ENCODE assay signal across 22 mouse cellular contexts in genomic region chr3:102149941-102150340, GRCm38 (mm10). TPM values are rescaled to one million over a fixed set of nuclear protein-coding genes. Genes with fewer than 3 reads are reported as not detected.
DNase-seq lines count a peak whose midpoint lies in the region; ATAC-seq lines count a peak whose summit lies in the region.
"Had no signal": no experiment of that assay in that cellular context is flagged by ENCODE, and none has a peak within 500 bp of the region (broad histone marks: within the 10 kb centered on the region; RNA-seq: fewer than 3 reads in every experiment).

No protein-coding gene starts in this region.

- no peak for DNase-seq in kidney, postnatal 10 days
- DNase-seq in NIH3T3 (ENCODE audit: low read depth), result peak; percentile 65
- DNase-seq in embryo, embryonic 11 days, result peak; percentile 56
- DNase-seq in limb, embryonic 11.5 days (ENCODE audit: low spot score), result peak; percentile 34
- DNase-seq in gastrocnemius, adult 8-10 months (ENCODE audit: low spot score in 2 of 2), result no peak
- DNase-seq in T-cell, adult 2 months (ENCODE audit: low spot score), result no peak
- DNase-seq in c-Kit-positive CD71-positive TER-119-positive erythroid progenitor cells, embryonic 14.5 days (ENCODE audit: low spot score), result no peak
- DNase-seq: adrenal gland, postnatal 14 days; cerebellum, adult 9-11 months; heart, postnatal 4 days; kidney, adult 9 months; kidney, postnatal 4 days; left cerebral cortex, postnatal 4 days; lung, adult 18-20 months; right cerebral cortex, postnatal 14 days; thymus, adult 2 months had no signal

- H3K27me3 ChIP-seq in kidney, embryonic 15.5 days, result no peaks in the 10 kb centered on the region
- H3K27me3 ChIP-seq in limb, embryonic 11.5 days (ENCODE audit: control insufficient read depth, insufficient read depth, low read length), result no peaks in the 10 kb centered on the region
- H3K27me3 ChIP-seq: intestine, embryonic 15.5 days; liver, embryonic 12.5 days had no signal

- H3K36me3 ChIP-seq in kidney, embryonic 15.5 days, result no peaks in the 10 kb centered on the region
- no peaks in the 10 kb centered on the region for H3K36me3 ChIP-seq in limb, embryonic 11.5 days (ENCODE audit: control insufficient read depth, insufficient read depth, low read length)
- H3K36me3 ChIP-seq: intestine, embryonic 15.5 days; midbrain, embryonic 12.5 days had no signal

- no peak overlapping the region for H3K9ac ChIP-seq in kidney, embryonic 15.5 days
- no peak overlapping the region for H3K9ac ChIP-seq in limb, embryonic 11.5 days (ENCODE audit: low read length)
- H3K9ac ChIP-seq: intestine, embryonic 15.5 days; liver, embryonic 12.5 days; midbrain, embryonic 12.5 days had no signal

- H3K4me1 ChIP-seq in kidney, embryonic 15.5 days, result peaks cover 58% of the 10 kb centered on the region
- H3K4me1 ChIP-seq in limb, embryonic 11.5 days (ENCODE audit: control insufficient read depth, insufficient read depth, low read length), result peaks cover 13% of the 10 kb centered on the region; the same call in 1 of the 2 replicates

- 16% methylated on average over 7 of the region's 7 CpGs for WGBS in kidney, embryonic 15.5 days
- WGBS in limb, embryonic 11.5 days, result 6% methylated on average over 7 of the region's 7 CpGs

- H3K27ac ChIP-seq in kidney, embryonic 15.5 days, result 0 out of 2 replicates have a peak overlapping the region, but pooled peaks have one; percentile 5
- H3K27ac ChIP-seq in limb, embryonic 11.5 days (replicated peaks; ENCODE audit: low read depth, low read length), result no peak overlapping the region
- H3K27ac ChIP-seq: intestine, embryonic 15.5 days; liver, embryonic 12.5 days; midbrain, embryonic 12.5 days; stomach, postnatal 0 days had no signal

- ATAC-seq in kidney, embryonic 15.5 days (replicated peaks; ENCODE audit: low FRiP score), result no peak
- ATAC-seq in limb, embryonic 11.5 days (ENCODE audit: insufficient number of reproducible peaks, low FRiP score, low TSS enrichment, low read depth), result no peak
- ATAC-seq: hindbrain, embryonic 16.5 days; intestine, embryonic 15.5 days; liver, embryonic 12.5 days had no signal

- no peak overlapping the region for H3K4me2 ChIP-seq in kidney, embryonic 15.5 days
- no peak overlapping the region for H3K4me2 ChIP-seq in limb, embryonic 11.5 days (ENCODE audit: low read depth, severe bottlenecking)
- H3K4me2 ChIP-seq: intestine, embryonic 15.5 days; liver, embryonic 12.5 days; midbrain, embryonic 12.5 days had no signal

- no peak overlapping the region for H3K4me3 ChIP-seq in kidney, embryonic 15.5 days (replicated peaks)
- H3K4me3 ChIP-seq in limb, embryonic 11.5 days (ENCODE audit: low read depth, low read length), result no peak overlapping the region
- H3K4me3 ChIP-seq: intestine, embryonic 15.5 days; liver, embryonic 12.5 days; midbrain, embryonic 12.5 days had no signal

- H3K9me3 ChIP-seq in kidney, embryonic 15.5 days (replicated peaks), result no peaks in the 10 kb centered on the region
- H3K9me3 ChIP-seq in limb, embryonic 11.5 days (ENCODE audit: control insufficient read depth, low read length), result no peaks in the 10 kb centered on the region
- H3K9me3 ChIP-seq: intestine, embryonic 15.5 days; liver, embryonic 12.5 days; midbrain, embryonic 12.5 days had no signal

RNA-seq across cellular contexts. Expression of gene Vangl1, which starts 54.6 kb away (rescaled TPM):
- polyA plus RNA-seq in kidney, embryonic 15.5 days (2015; fragmentation: Nextera tagmentation; extraction: Ambion mirVana), result 19.6 and 23.5 TPM in 2 replicates
- polyA plus RNA-seq in limb, embryonic 11.5 days (2014; fragmentation: Nextera tagmentation; extraction: Ambion mirVana), result 11.8 and 15.4 TPM in 2 replicates
- total RNA-seq in gastrocnemius, adult 8-10 months (2022), result 1 to 10 TPM in 3 of 4 experiments, under 1 TPM in 1; 0.70 to 2.0 (median 1.2) TPM

Comparison
In these comparisons a context has a peak if more than half of its experiments do, and no peak if none do; other contexts are left out.
1. DNase-seq: peak in NIH3T3 (single experiment), embryo, embryonic 11 days (single experiment) and limb, embryonic 11.5 days (single experiment); none in kidney, postnatal 10 days (single experiment), gastrocnemius, adult 8-10 months (0 of 2), T-cell, adult 2 months (single experiment) and c-Kit-positive CD71-positive TER-119-positive erythroid progenitor cells, embryonic 14.5 days (single experiment).